Mouse (Mus musculus) urinary bladder, adult 2 months (tissue): Measurements from ENCODE around the gene H2-Eb1. TPM values are rescaled to one million over a fixed set of nuclear protein-coding genes. Genes with fewer than 3 reads are reported as not detected.
A peak's percentile ranks its signal among the peaks of the same experiment; 100 is the strongest.

Experiments
- DNase-seq: peaks from one replicate; pipeline ENCODE4 v3.0.0; 2022; ENCODE audit warnings: low spot score
- polyA plus RNA-seq: library from polyadenylated mRNA; depleted of rRNA; stranded (reverse); fragments of >200 nt; gene quantifications from 2 replicates; pipeline ENCODE4 v1.2.3, GENCODE M21; 2012; rRNA removed

Gene H2-Eb1
- 248 and 252 TPM in 2 replicates for polyA plus RNA-seq

- DNase-seq: no peak
These were observed at the start of gene H2-Eb1 for GRCm38 (mm10) chr17:34305380-34306030. Gene H2-Eb1 (plus strand): TSS chr17:34305867.

DNA sequence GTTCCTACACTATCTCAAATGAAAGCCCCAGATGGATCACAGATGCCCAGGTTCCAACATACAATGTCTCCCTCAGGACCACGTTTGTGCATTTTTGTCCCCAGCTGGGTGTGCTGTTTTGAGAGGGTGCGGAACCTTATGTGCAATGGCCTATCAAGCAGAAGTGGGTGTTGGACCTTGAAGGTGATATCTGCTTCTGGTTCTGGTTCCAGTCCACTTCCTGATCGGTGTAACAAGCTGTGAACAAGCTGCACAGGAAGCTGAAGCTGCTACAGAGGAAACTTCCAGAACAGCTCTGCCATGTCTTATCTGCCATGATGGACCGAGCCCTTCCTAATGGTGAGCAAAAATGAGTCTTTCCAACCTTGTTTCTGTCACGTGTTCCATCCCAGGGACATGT is 49.2 kb upstream of the H2-Eb1 start:
- no peak for DNase-seq

GRCm38 (mm10) chr17:34257594-34258375 is 47.9 kb upstream of the H2-Eb1 start, which contains the start of gene H2-Ab1:
Gene H2-Ab1 (plus strand): TSS chr17:34257689.
- no peak for DNase-seq

DNA sequence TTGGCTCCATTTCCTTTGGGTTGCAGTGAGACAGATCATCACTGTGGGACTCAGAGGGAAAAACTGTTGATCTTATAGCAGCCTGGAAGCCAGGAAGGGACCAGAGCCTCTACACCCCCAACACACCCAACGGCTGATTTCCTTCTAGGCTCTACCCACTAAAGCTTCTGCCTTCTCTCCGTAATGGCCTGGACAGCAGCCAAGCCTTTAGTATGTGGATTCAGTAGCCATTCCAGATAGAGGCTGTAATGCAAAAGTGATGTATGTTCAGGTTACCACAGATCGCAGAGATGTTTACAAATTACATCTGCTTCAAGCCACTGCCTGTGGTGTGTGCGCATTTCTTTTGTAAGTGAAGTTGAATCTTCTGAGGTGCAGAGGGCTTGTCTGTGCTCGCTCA is 45.1 kb upstream of the H2-Eb1 start:
- DNase-seq: no peak

GRCm38 (mm10) chr17:34261502-34261901 is 44.2 kb upstream of the H2-Eb1 start:
- no peak for DNase-seq

GRCm38 (mm10) chr17:34263068-34263467 is 42.6 kb upstream of the H2-Eb1 start:
- DNase-seq: peak; percentile 40

DNA sequence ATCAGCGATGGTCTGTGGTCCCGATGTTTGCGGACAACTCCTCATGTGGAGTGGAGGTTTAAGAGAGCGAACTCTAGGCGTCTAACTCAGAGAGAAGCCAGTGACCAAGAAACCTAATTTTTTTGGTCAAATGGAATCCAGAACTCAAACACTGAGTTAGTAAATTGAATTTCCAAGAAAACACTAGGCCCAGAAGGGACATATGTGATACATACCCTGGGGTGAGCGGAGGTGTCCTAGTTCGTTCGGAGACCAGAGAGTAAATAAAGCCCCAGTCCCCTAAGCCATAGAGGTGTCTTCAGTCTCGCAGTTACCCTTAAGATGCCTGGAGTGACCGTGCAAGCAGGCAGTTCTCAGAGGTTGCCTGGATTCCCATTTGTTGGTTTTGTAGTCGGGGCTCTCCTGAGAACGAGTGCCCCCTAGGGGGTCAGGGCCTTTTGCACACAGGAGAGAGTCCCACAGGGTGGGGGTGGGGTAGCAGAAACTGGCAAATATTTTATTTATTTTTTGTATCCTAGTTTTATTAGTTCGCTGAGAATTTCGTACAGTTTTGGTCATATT is 41.8 kb upstream of the H2-Eb1 start:
- no peak for DNase-seq

DNA sequence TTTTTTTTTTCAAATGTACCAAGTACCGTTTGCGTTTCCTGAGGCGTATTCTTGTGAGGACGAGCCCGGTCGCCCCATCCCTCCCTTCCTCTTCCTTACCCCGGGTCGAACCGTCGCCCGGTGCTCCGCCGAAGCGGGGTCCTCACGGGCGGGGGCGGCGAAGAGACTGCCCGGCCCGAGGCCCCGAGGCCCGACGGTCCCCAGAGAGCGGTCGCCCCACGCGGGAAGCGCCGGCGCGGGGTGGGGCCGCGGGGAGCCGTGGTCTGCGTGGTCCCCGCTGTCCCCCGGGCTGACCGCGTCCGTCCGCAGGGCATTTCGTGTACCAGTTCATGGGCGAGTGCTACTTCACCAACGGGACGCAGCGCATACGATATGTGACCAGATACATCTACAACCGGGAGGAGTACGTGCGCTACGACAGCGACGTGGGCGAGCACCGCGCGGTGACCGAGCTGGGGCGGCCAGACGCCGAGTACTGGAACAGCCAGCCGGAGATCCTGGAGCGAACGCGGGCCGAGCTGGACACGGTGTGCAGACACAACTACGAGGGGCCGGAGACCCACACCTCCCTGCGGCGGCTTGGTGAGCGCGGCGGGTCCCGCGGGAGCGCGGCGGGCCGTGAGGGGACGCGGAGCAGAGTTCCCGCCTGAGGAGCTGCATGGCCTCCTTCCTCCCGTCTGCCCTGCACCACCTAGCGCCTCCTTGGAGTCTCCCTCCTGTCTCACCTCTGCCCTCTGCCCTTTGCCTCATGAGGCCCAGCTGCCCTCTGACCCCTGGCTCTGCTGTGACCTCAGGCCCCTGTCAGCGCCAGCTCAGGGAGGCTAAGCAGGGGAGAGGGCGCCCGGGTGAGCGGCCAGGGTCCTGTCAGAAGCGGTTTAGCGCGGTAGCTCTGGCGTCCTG is 41.0 kb upstream of the H2-Eb1 start:
- DNase-seq: no peak

DNA sequence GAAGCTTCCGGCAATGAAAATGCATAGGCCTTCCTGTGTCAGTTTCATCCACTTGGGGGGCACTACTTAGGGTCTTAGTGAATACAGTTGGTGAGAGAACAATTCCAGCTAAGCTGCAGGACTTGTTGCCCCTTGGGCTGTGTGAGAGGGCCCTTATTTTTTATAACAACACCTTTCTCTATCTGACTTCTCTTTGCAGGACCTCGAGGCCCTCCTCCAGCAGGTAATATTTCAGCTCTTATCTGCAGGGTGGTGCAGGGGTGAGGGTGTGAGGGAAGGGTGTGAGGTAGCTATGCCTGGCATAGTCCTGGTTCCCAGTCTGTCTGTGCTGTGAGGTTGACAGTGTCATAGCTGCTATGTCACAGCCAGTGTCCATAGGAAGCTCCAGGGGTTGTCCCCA is 37.4 kb upstream of the H2-Eb1 start:
- DNase-seq: no peak

- DNase-seq: no peak
These were observed 36.9 kb upstream of the H2-Eb1 start for GRCm38 (mm10) chr17:34268748-34269147.

GRCm38 (mm10) chr17:34269817-34270216 is 35.9 kb upstream of the H2-Eb1 start:
- no peak for DNase-seq

GRCm38 (mm10) chr17:34270230-34270629 is 35.4 kb upstream of the H2-Eb1 start:
- no peak for DNase-seq

- no peak for DNase-seq
These were observed 34.7 kb upstream of the H2-Eb1 start for GRCm38 (mm10) chr17:34270940-34271339.

GRCm38 (mm10) chr17:34272102-34272501 is 33.6 kb upstream of the H2-Eb1 start:
- DNase-seq: no peak

GRCm38 (mm10) chr17:34280499-34281038 is 25.1 kb upstream of the H2-Eb1 start:
- no peak for DNase-seq

- no peak for DNase-seq
These were observed 23.8 kb upstream of the H2-Eb1 start for GRCm38 (mm10) chr17:34281836-34282235.

DNA sequence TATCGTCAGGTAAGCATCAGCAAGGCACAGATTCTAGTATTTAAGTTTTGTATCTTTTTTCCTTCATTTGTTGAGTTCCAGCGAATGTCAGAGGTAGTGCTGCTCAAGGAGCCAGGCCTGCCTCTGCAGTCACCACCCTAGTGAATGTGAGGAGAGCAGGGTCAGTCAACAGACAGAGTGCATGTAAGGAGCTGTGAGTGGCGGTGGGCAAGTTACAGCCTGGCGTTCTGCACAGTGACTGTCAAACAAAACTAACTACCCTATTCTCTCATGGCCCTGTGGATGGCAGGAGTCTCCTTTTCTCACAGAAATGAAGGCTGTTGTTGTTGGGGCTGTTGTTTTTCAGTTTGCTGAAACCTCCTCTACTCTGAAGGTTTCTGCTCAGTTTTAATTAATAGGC is 20.3 kb upstream of the H2-Eb1 start:
- DNase-seq: no peak

- no peak for DNase-seq
These were observed 19.8 kb upstream of the H2-Eb1 start for GRCm38 (mm10) chr17:34285848-34286247.

DNA sequence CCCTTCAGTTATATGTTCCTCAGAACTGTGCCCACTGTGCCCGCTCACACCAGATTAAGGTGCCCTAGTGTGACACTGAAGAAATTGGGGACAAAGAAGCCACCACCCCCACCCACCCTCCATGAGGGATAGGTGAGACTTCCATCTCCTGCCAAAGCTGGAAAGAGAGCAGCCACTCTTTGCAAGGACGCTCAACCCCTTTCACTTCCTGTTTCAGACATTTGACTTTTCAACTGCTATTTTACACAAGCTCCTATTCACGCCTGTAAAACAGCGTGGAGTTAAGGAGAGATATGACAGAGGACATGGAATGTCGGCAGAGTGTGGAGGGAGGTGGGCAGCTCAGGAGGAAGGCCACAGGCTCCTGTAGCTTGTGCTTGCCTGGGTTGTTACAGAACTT is 19.2 kb upstream of the H2-Eb1 start:
- DNase-seq: no peak

GRCm38 (mm10) chr17:34286999-34287398 is 18.7 kb upstream of the H2-Eb1 start:
- DNase-seq: no peak

DNA sequence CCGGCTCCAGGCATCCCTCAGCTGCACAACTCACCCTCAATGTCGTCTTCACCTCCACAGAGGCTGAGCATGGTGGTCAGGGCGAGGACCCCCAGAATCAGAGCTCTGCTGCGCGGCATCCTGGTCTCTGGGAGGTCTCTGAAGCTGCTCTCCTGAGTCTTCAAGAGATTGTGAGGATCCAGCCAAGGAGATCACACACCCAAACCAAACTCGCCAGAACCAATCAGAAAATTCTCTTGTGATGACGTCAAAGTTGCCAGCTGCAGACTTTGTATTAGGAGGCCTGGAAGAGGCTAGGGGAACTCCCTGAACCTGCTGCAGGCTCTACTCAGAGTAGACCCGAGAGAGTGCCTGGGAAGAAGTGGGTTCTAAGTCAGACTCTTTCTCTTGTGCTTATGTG is 18.0 kb upstream of the H2-Eb1 start, which contains the start of gene H2-Aa:
TSS of gene H2-Aa (minus strand) at position 176 of the 400 bp plus-strand sequence.
- no peak for DNase-seq

GRCm38 (mm10) chr17:34288131-34288530 is 17.5 kb upstream of the H2-Eb1 start:
- DNase-seq: no peak
